Mouse (Mus musculus): ENCODE results near the gene Nckap5. TPM values are rescaled to one million over a fixed set of nuclear protein-coding genes. Genes with fewer than 3 reads are reported as not detected.
A peak's percentile ranks its signal among the peaks of the same experiment; 100 is the strongest.

The Nckap5 gene
- polyA plus RNA-seq, 1 experiment from 2014 or later: 12.3 TPM

DNA sequence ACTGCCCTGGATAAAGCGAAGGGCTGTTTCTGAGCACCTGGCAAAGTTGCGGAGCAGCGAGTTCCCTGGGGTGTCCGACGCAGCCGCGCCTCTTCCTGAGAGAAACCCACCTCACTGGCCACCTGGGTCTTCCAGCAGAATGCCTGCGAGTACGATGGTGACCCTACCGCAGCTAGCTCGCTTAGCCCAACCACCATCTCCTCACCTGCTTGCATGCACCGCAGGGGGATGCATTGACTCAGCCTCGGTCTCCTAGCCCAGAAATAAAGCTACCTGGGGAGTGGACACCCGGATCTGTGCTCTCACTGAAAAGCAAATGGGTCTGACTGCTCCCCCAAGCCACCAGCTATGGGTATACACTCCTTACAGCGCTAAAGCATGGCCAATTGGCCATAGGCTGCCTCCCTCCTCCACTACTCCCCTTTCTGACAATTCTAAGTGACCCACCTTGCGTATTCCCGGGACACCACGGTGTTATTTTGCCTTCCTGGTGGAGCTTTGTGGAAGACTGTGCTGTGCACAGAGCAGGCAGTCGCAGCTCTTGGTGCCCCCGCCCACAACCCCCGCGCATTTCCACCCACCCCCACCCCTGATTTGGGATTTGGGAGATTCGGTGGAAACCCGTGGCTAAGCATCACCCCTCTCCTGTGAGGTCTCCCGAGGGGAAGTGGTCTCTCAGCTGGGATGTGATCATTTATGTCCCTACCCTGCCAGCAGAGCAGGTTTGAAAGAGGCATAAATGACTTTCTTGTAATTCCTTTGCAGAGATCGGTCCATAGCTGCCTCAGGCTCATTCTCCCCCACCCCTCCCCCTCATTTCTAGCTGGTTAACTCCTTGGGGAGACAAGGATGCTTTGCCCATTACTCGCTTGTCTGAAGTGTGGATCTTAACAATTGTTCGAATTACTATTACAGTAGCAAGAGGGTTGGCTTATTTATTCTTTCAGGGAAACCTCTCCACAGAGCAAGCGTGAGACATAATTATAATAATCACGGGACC, 917.7 kb downstream of the Nckap5 start, which contains the start of gene Lypd1:
Lypd1 (minus strand) TSS at position 501 of the 1,000 bp plus-strand sequence.
- ATAC-seq: no peak
- 7% methylated on average over 30 of the region's 30 CpGs for WGBS

DNA sequence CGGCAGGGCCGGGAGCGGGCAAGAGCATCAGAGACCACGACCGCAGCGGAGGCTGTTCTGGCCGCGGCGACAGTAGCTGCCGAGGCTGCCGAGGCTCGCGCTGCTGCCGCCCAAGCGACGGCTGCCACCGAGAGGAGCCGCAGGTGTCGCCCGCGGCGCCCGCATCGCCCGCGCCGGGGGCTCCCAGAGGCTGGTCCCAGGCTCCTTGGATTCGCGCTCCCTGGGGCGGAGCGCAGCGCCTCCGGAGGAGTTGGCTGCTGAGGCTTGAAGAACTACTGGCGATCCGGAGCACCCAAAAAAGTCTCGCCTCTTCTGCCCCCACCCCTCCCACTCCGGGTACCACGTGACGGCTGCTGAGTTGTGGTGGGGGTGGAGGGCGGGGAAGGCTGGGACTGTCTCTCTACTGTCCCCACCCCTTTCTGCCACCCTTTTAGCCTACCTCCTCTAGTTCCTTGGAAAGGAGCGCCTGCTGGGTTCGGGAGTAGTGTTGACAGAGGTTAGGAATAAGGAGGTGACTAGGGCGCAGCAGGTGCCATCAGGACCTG, 918.6 kb downstream of the Nckap5 start:
- Histone ChIP-seq H3K36me3 (ENCODE audit: control insufficient read depth, insufficient read depth) (no peaks in the 10 kb centered on the region), H3K27me3 (replicated peaks; ENCODE audit: control insufficient read depth, insufficient read depth, low read length) (peaks cover 35% of the 10 kb centered on the region), H3K4me2 (replicated peaks; ENCODE audit: low read depth) (peak overlapping the region; percentile 87), H3K4me1 (replicated peaks; ENCODE audit: control insufficient read depth, insufficient read depth, low read length) (peaks cover 4% of the 10 kb centered on the region; the same call in 1 of the 2 replicates), H3K4me3 (ENCODE audit: low read depth, low read length) (peak overlapping the region; percentile 46), H3K27ac (ENCODE audit: low read depth, low read length) (no peak overlapping the region), H3K9me3 (ENCODE audit: control insufficient read depth) (no peaks in the 10 kb centered on the region), H3K9ac (ENCODE audit: low read depth, low read length) (peak overlapping the region; percentile 42; the same call in 1 of the 2 replicates)
- WGBS: under 1% methylated on average over 43 of the region's 43 CpGs
- ATAC-seq: peak; percentile 54; the same call in 1 of the 2 replicates
- peak; percentile 11; the same call in 1 of the 2 replicates for TF ChIP-seq CTCF (IDR thresholded peaks at IDR 0.05; ENCODE audit: low read depth)

More for the DNA sequence above, 917.7 kb downstream of the Nckap5 start, which contains the start of gene Lypd1:
- Histone ChIP-seq H3K27me3 (replicated peaks; ENCODE audit: control insufficient read depth, insufficient read depth, low read length) (peaks cover 35% of the 10 kb centered on the region), H3K9me3 (ENCODE audit: control insufficient read depth) (no peaks in the 10 kb centered on the region), H3K4me3 (ENCODE audit: low read depth, low read length) (peak within 1 kb of the TSS; percentile 46), H3K27ac (ENCODE audit: low read depth, low read length) (no peak within 1 kb of the TSS), H3K4me1 (replicated peaks; ENCODE audit: control insufficient read depth, insufficient read depth, low read length) (peaks cover 4% of the 10 kb centered on the region; the same call in 1 of the 2 replicates), H3K9ac (ENCODE audit: low read depth, low read length) (peak within 1 kb of the TSS; percentile 42; the same call in 1 of the 2 replicates), H3K4me2 (replicated peaks; ENCODE audit: low read depth) (peak within 1 kb of the TSS; percentile 87), H3K36me3 (ENCODE audit: control insufficient read depth, insufficient read depth) (no peaks in the 10 kb centered on the region)
- no peak for TF ChIP-seq CTCF (IDR thresholded peaks at IDR 0.05; ENCODE audit: low read depth)

DNA sequence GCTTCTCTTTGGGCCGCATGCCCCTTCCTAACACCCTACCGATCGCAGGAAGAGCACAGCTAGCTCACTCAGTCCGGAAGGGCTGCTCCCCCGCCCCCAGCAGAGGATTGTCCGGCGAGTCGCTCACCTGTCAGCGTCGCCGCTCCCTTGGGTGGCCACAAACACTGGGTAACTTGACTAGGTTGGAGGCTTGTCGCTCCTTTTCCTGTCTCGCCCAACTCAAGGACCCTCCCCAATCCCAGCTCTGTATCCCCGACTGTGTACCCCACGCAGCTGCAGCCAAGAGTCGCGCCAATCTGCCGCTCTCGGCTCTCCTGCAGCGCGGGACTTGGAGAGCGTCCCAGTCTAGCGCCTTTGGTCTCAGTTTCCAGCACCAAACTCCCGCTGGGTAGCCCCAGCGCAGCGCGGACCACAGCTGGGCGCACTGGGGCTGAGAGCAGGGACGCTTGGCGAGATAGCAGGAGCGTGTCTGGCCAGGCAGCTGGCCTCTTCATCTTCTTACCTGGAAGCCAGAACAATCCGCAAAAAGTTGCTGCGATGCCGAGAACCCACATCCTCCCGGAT, 919.2 kb downstream of the Nckap5 start:
- H3K27me3 ChIP-seq (replicated peaks; ENCODE audit: control insufficient read depth, insufficient read depth, low read length): peaks cover 35% of the 10 kb centered on the region
- peak; percentile 33; the same call in 1 of the 2 replicates for ATAC-seq
- H3K9me3 ChIP-seq (ENCODE audit: control insufficient read depth): no peaks in the 10 kb centered on the region
- no peak overlapping the region for H3K27ac ChIP-seq (ENCODE audit: low read depth, low read length)
- H3K4me1 ChIP-seq (replicated peaks; ENCODE audit: control insufficient read depth, insufficient read depth, low read length): peaks cover 4% of the 10 kb centered on the region; the same call in 1 of the 2 replicates
- WGBS: under 1% methylated on average over 35 of the region's 35 CpGs
- peak overlapping the region; percentile 87 for H3K4me2 ChIP-seq (replicated peaks; ENCODE audit: low read depth)
- no peak for TF ChIP-seq CTCF (IDR thresholded peaks at IDR 0.05; ENCODE audit: low read depth)
- H3K4me3 ChIP-seq (ENCODE audit: low read depth, low read length): peak overlapping the region; percentile 46
- peak overlapping the region; percentile 42 for H3K9ac ChIP-seq (ENCODE audit: low read depth, low read length)
- no peaks in the 10 kb centered on the region for H3K36me3 ChIP-seq (ENCODE audit: control insufficient read depth, insufficient read depth)

DNA sequence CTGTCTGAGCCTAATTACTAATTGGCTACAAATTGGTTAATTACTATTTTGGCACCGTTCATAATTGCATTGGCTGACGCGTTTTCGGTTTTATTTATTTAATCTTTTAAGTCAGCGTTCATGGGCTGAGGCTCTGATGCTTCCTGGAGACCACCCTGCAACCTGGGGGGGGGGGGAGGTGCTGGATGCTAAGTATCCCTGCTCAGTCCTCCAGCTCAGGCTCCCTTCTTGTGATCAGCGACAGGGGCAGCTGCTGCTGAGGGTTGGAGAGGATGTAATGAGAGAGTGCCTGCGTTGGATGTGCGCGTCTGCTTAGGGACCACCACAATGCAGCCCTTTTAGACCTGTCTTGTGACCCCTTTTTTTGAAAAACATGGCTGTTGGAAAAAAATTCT, 919.7 kb downstream of the Nckap5 start:
- no peak overlapping the region for H3K9ac ChIP-seq (ENCODE audit: low read depth, low read length)
- no peaks in the 10 kb centered on the region for H3K36me3 ChIP-seq (ENCODE audit: control insufficient read depth, insufficient read depth)
- no peak for ATAC-seq
- peak overlapping the region; percentile 46 for H3K4me3 ChIP-seq (ENCODE audit: low read depth, low read length)
- no peak overlapping the region for H3K27ac ChIP-seq (ENCODE audit: low read depth, low read length)
- no peak for TF ChIP-seq CTCF (IDR thresholded peaks at IDR 0.05; ENCODE audit: low read depth)
- H3K9me3 ChIP-seq (ENCODE audit: control insufficient read depth): no peaks in the 10 kb centered on the region
- H3K4me2 ChIP-seq (replicated peaks; ENCODE audit: low read depth): peak overlapping the region; percentile 87
- peaks cover 4% of the 10 kb centered on the region; the same call in 1 of the 2 replicates for H3K4me1 ChIP-seq (replicated peaks; ENCODE audit: control insufficient read depth, insufficient read depth, low read length)
- 3% methylated on average over 9 of the region's 9 CpGs for WGBS
- H3K27me3 ChIP-seq (replicated peaks; ENCODE audit: control insufficient read depth, insufficient read depth, low read length): peaks cover 35% of the 10 kb centered on the region

DNA sequence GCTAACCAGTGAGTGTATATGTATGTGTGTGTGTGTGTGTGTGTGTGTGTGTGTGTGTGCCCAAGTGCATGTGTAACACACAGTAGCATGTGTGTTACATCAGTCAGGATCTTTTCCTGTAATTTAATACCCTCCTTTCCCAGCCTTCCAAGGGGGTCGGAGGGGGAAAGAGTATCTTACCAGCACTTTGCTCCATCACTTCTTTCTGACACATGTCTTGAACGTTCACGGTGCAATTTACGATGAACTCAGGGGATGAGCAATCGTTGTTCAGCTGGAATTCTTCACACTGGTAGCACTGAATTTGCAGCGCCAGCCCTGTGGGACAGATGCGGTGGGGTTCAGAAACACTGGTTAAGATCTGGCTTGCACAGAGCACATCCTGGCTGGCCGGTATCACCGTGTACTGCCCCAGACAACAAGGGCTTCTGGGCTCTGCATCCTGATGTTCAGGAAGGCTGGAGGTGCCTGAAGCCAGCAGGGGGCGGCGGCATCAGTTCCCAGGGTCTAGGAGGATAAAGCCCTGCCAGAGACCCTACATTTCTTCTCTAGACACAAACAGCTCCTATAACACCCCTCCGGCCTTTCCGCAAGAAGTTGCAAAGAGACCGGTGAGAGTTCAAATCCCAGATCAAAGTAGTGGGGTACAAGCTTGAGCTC, 920.3 kb downstream of the Nckap5 start:
- peak overlapping the region; percentile 87 for H3K4me2 ChIP-seq (replicated peaks; ENCODE audit: low read depth)
- H3K27ac ChIP-seq (ENCODE audit: low read depth, low read length): no peak overlapping the region
- no peaks in the 10 kb centered on the region for H3K9me3 ChIP-seq (ENCODE audit: control insufficient read depth)
- H3K27me3 ChIP-seq (replicated peaks; ENCODE audit: control insufficient read depth, insufficient read depth, low read length): peaks cover 35% of the 10 kb centered on the region
- TF ChIP-seq CTCF (IDR thresholded peaks at IDR 0.05; ENCODE audit: low read depth): peak; percentile 64
- H3K36me3 ChIP-seq (ENCODE audit: control insufficient read depth, insufficient read depth): no peaks in the 10 kb centered on the region
- H3K4me3 ChIP-seq (ENCODE audit: low read depth, low read length): 0 out of 2 replicates have a peak overlapping the region, but pooled peaks have one; percentile 46
- H3K9ac ChIP-seq (ENCODE audit: low read depth, low read length): no peak overlapping the region
- peaks cover 4% of the 10 kb centered on the region; the same call in 1 of the 2 replicates for H3K4me1 ChIP-seq (replicated peaks; ENCODE audit: control insufficient read depth, insufficient read depth, low read length)
- no peak for ATAC-seq
- 15% methylated on average over 14 of the region's 14 CpGs for WGBS
